Mouse (Mus musculus) liver, embryonic 12.5 days (tissue): ENCODE results near the gene Mettl7a1. TPM values are rescaled to one million over a fixed set of nuclear protein-coding genes. Genes with fewer than 3 reads are reported as not detected.
"Not testable (repeated sequence)": the region's sequence is repeated elsewhere in the genome, so short reads cannot be mapped to it uniquely, and the experiment has no call there.

Source experiments
- ATAC-seq: fragments of 200-750 bp; cut with Nextera tagmentation; 2 replicates; pipeline ENCODE4 v1.8.0; 2017; ENCODE audit warnings: moderate number of reproducible peaks, mild to moderate bottlenecking, moderate library complexity
- H3K27ac ChIP-seq: fragments of 300-500 bp; sonication (generic); 2 replicates; pipeline ENCODE4 v1.5.1; 2016; ENCODE audit warnings: mild to moderate bottlenecking
- H3K27me3 ChIP-seq: fragments of 300-500 bp; sonication (generic); replicated peaks from 2 replicates; pipeline ENCODE4 v1.6.1; 2016; ENCODE audit warnings: mild to moderate bottlenecking, moderate library complexity
- H3K36me3 ChIP-seq: fragments of 300-500 bp; sonication (generic); 2 replicates; pipeline ENCODE4 v1.6.1; 2016; ENCODE audit warnings: mild to moderate bottlenecking, moderate library complexity
- H3K4me1 ChIP-seq: fragments of 300-500 bp; sonication (generic); 2 replicates; pipeline ENCODE4 v1.6.1; 2016
- H3K4me2 ChIP-seq: fragments of 300-500 bp; sonication (generic); 2 replicates; pipeline ENCODE4 v1.6.1; 2016; ENCODE audit warnings: mild to moderate bottlenecking, moderate library complexity
- H3K4me3 ChIP-seq: fragments of 300-500 bp; sonication (generic); 2 replicates; pipeline ENCODE4 v1.5.1; 2016; ENCODE audit warnings: mild to moderate bottlenecking, moderate library complexity
- H3K9ac ChIP-seq: fragments of 300-500 bp; sonication (generic); 2 replicates; pipeline ENCODE4 v1.6.1; 2016; ENCODE audit warnings: mild to moderate bottlenecking, moderate library complexity
- H3K9me3 ChIP-seq: fragments of 300-500 bp; sonication (generic); replicated peaks from 2 replicates; pipeline ENCODE4 v1.6.1; 2016; ENCODE audit warnings: mild to moderate bottlenecking, moderate library complexity
- whole genome bisulfite sequencing: fragments of 180-500 bp; shearing (Covaris S2); methylation state at CpG from one replicate; pipeline ENCODE4 v1.1.7; 2016; ENCODE audit not compliant: insufficient replicate concordance; 5-methylcytosine and 5-hydroxymethylcytosine counted together
- polyA plus RNA-seq: library from polyadenylated mRNA; unstranded; fragments of >200 nt; fragmentation: Nextera tagmentation; extraction: Ambion mirVana; gene quantifications from 2 replicates; pipeline ENCODE4 v1.2.1, GENCODE M21; 2016

Mettl7a1 gene
- polyA plus RNA-seq, 1 experiment from 2014 or later: 4.4 TPM

DNA sequence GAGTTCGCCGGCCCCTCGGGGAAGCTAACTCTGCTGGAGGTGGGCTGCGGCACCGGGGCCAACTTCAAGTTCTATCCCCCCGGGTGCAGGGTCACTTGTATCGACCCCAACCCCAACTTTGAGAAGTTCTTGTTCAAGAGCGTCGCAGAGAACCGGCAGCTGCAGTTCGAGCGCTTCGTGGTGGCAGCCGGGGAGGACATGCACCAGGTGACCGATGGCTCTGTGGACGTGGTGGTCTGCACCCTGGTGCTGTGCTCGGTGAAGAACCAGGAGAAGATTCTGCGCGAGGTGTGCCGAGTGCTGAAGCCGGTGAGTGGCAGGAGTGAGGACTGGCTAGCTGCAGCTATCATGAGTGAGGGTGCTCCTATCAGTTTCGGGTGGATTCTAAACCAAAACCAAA is 49.5 kb downstream of the Mettl7a1 start:
- H3K36me3 ChIP-seq: not testable (repeated sequence)
- H3K27me3 ChIP-seq: peaks cover 11% of the 10 kb centered on the region
- WGBS: 76% methylated on average over 21 of the region's 22 CpGs

DNA sequence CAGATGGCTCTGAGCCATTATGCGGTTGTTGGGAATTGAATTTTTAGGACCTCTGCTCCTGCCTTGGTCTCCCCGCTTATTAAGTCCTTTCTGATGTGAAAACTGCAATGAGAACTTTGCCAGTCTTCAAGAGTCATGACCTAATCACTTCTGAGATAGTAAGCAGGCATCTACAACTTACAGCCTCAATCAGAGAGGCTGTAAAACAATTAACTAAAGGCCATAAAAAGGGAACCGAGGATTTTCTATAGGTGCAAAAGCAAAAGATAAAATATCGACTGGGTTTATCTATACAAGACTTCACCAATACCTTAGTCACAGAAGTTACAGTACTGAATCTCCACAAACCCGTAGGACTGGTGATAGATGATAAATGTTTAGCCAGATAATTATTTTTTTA is 51.9 kb downstream of the Mettl7a1 start:
- H3K4me3 ChIP-seq: no peak overlapping the region
- peaks cover 15% of the 10 kb centered on the region for H3K27me3 ChIP-seq
- H3K9ac ChIP-seq: no peak overlapping the region
- no peaks in the 10 kb centered on the region for H3K9me3 ChIP-seq
- H3K4me1 ChIP-seq: no peaks in the 10 kb centered on the region
- 67% methylated on average over 5 of the region's 5 CpGs for WGBS
- H3K36me3 ChIP-seq: no peaks in the 10 kb centered on the region
- H3K4me2 ChIP-seq: no peak overlapping the region
- no peak for ATAC-seq
- no peak overlapping the region for H3K27ac ChIP-seq

More for the DNA sequence above, 49.5 kb downstream of the Mettl7a1 start:
- not testable (repeated sequence) for H3K4me3 ChIP-seq, H3K27ac ChIP-seq, H3K4me2 ChIP-seq, H3K4me1 ChIP-seq, ATAC-seq, H3K9me3 ChIP-seq, H3K9ac ChIP-seq

DNA sequence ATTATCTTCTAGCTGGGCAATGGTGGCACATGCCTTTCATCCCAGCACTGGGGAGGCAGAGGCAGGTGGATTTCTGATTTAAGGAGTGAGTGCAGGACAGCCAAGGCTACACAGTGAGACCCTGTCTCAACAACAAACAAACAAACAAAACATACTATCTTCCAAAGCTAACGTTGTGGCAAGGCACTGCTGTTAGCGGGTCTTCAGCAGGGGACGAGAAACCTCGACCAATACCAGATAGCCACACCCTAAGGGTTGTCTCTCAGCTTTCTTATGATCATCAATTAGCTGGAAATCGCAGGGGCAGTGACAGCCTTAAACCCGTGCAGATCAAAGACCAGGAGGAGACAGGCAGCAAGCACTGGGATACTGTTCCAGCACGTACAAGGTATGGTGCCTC is 60.3 kb downstream of the Mettl7a1 start, which contains the start of gene Higd1c:
TSS of gene Higd1c (plus strand) at position 301 of the 400 bp plus-strand sequence.
- Histone ChIP-seq H3K4me2 (no peak within 1 kb of the TSS), H3K4me3 (no peak within 1 kb of the TSS), H3K27me3 (peaks cover 4% of the 10 kb centered on the region; the same call in 1 of the 2 replicates), H3K9me3 (no peaks in the 10 kb centered on the region), H3K4me1 (no peaks in the 10 kb centered on the region), H3K9ac (no peak within 1 kb of the TSS), H3K36me3 (no peaks in the 10 kb centered on the region), H3K27ac (no peak within 1 kb of the TSS)
- no peak for ATAC-seq
- 57% methylated on average over 7 of the region's 7 CpGs for WGBS

DNA sequence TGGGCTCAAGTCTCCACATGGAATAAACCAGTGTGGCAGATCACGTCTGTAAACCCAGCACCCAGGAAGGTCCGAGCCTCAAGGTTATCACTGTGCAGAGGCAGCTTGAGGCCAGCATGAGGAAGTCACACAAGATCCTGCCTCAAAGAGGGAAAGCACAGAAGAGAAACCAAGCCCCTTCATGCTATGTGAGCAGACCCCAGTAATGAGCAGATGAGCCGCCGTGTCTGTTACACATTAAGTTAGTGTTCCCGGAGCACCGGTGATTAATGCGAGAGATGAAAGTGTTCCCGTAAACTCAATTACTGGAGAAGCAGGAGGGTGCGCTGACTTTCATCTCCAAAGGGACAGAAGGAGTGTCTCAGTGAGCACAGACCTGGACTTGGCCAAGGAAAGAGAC is 62.0 kb downstream of the Mettl7a1 start:
- H3K9ac ChIP-seq, H3K4me1 ChIP-seq, ATAC-seq, H3K4me3 ChIP-seq, H3K4me2 ChIP-seq, H3K36me3 ChIP-seq, H3K9me3 ChIP-seq, H3K27ac ChIP-seq, H3K27me3 ChIP-seq: not testable (repeated sequence)
- 67% methylated on average over 9 of the region's 9 CpGs for WGBS

DNA sequence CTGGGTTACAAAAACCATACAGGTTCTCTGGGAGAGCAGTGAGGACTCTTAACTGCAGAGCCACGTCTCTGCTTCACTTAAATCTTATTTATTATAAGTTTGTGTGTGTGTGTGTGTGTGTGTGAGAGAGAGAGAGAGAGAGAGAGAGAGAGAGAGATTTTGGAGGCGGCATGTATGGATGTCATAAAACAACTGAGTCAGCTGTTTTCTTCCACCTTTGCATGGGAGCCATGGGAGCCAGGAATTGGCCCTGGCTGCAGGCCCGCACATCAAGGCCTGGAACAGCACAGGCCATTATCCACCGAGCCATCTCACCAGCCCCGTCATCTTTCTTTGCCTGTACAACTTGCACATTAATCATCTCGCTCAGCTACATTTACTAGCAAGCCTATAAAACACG is 63.2 kb downstream of the Mettl7a1 start:
- Histone ChIP-seq H3K9me3 (no peaks in the 10 kb centered on the region), H3K9ac (no peak overlapping the region), H3K4me3 (no peak overlapping the region), H3K4me2 (no peak overlapping the region), H3K4me1 (no peaks in the 10 kb centered on the region), H3K36me3 (no peaks in the 10 kb centered on the region), H3K27me3 (no peaks in the 10 kb centered on the region; the same call in 1 of the 2 replicates), H3K27ac (no peak overlapping the region)
- ATAC-seq: no peak
- WGBS: 69% methylated on average over 7 of the region's 7 CpGs

DNA sequence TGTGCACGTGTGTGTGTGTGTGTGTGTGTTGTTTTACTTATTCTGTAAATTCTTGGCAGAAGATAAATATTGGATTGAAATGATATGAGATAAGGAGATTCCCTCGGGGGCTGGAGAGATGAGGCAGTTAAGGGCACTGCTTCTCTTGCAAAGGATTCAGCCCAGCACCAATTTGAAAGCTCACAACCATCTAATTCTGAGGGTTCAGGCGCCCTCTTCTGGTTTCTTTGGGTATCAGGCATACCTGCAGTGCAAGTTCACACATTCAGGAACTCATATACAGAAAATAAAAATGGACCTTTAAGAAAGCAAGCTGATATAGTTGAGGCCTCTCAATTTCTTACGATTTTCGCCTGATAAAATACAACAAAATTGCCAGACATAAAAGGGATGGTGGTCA is 71.1 kb downstream of the Mettl7a1 start:
- Histone ChIP-seq H3K9ac (no peak overlapping the region), H3K9me3 (no peaks in the 10 kb centered on the region), H3K4me3 (no peak overlapping the region), H3K27me3 (no peaks in the 10 kb centered on the region), H3K4me2 (no peak overlapping the region), H3K4me1 (no peaks in the 10 kb centered on the region; the same call in 1 of the 2 replicates), H3K27ac (no peak overlapping the region), H3K36me3 (no peaks in the 10 kb centered on the region)
- WGBS: 25% methylated on average over 5 of the region's 5 CpGs
- ATAC-seq: no peak

DNA sequence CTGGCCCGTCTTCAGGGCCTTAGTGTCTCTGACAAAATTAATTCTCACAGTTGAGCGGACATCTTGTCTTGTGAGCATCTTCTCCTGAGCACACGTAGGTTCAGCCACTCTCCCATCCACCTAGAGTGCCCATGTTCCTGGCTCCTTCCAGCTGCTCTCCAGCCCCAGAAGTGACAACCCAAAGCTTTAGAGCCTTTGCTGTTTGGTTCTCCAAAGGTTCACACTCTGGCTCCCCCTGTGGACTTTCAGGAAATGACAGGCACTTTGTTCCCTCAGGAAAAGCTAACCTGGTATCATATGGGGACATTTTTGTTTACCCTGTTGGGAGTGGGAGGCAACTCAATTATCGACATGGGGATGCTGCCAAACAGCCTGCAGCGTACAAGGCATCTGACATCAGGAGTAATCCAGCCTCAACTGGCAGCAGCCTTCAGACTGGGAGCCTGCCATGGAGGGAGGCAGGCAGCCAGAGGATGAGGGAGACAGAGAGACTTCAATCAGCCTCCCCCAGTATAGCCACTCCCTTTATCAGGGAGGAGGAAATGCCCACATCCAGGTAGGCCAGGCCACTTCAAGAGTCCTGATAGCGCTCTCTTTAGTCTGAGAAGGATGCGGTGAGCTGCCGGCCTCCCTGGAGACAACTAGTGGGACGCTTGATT is 74.0 kb downstream of the Mettl7a1 start:
- 13% methylated on average over 4 of the region's 9 CpGs for WGBS
- 0 out of 2 replicates have a peak, but pooled peaks have one; percentile 18 for ATAC-seq
- not testable (repeated sequence) for H3K27ac ChIP-seq, H3K4me3 ChIP-seq, H3K4me2 ChIP-seq, H3K9me3 ChIP-seq, H3K4me1 ChIP-seq, H3K36me3 ChIP-seq, H3K9ac ChIP-seq
- peaks cover 15% of the 10 kb centered on the region; the same call in 1 of the 2 replicates for H3K27me3 ChIP-seq

Other genes with a start within 250 kb of the Mettl7a1 start
- 55.0 and 57.6 TPM in 2 replicates for gene Atf1, start 76.3 kb upstream of the Mettl7a1 start, polyA plus RNA-seq
- not detected in 2 replicates for gene Tmprss12, start 23.3 kb upstream of the Mettl7a1 start, polyA plus RNA-seq
- not detected in 2 replicates for gene Mettl7a3, start 30.8 kb downstream of the Mettl7a1 start, polyA plus RNA-seq
- gene Methig1, start 49.0 kb downstream of the Mettl7a1 start, polyA plus RNA-seq: not detected in 2 replicates
- gene Mettl7a2, start 49.1 kb downstream of the Mettl7a1 start, polyA plus RNA-seq: not detected in 2 replicates
- gene Higd1c, start 60.4 kb downstream of the Mettl7a1 start, polyA plus RNA-seq: not detected in 2 replicates
- 0.06 and 0.08 TPM in 2 replicates for gene Gm5475, start 118.0 kb downstream of the Mettl7a1 start, polyA plus RNA-seq
- gene Slc11a2, start 120.9 kb downstream of the Mettl7a1 start, polyA plus RNA-seq: 56.5 and 59.7 TPM in 2 replicates
- 18.5 and 20.0 TPM in 2 replicates for gene Letmd1, start 164.9 kb downstream of the Mettl7a1 start, polyA plus RNA-seq
- gene Csrnp2, start 191.3 kb downstream of the Mettl7a1 start, polyA plus RNA-seq: 2.8 and 3.0 TPM in 2 replicates
- 7.4 and 9.0 TPM in 2 replicates for gene Tfcp2, start 247.9 kb downstream of the Mettl7a1 start, polyA plus RNA-seq